Mouse (Mus musculus) lung, postnatal 0 days (tissue): Measurements from ENCODE around the gene Eif4e3.

Experiments
- CTCF ChIP-seq: IDR thresholded peaks from 2 replicates; pipeline ENCODE4 v1.5.1; 2016; ENCODE audit warnings: antibody characterized with exemption, mild to moderate bottlenecking
- EP300 ChIP-seq: IDR thresholded peaks from 2 replicates; pipeline ENCODE4 v1.6.1; 2016; ENCODE audit warnings: antibody characterized with exemption, mild to moderate bottlenecking, control low read depth

- no peak for TF ChIP-seq CTCF
- TF ChIP-seq EP300, result no peak
These were observed 66.9 kb downstream of the Eif4e3 start for GRCm38 (mm10) chr6:99599651-99600050.
